Mouse (Mus musculus): ENCODE results near the gene Urb1.

DNA sequence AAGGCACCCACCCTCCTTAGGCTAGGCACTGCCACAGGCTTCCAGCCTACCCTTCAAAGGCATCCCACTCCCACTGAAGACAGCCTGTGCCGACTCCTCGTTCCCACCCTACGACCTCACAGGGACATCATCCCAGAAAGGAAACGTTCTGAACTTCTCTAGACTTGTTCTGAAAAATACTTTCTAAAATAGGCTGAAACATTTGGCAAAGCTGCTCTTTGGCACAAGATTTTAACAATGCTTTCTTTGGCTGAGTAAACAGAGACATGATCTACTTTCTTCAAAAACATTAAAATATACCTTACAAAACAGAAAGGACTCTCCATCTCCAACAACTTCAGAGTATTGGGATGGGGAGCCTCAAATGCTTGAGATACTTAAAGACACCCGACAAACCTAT, 9.0 kb downstream of the Urb1 start:
- TF ChIP-seq RAD21 (IDR thresholded peaks at IDR 0.05; ENCODE audit: low read depth, low read length) (no peak), GABPA (IDR thresholded peaks at IDR 0.05; ENCODE audit: insufficient replicate concordance, low read depth, low read length) (no peak), CTCF (conservative IDR thresholded peaks at IDR 0.05 in 1 of 2, IDR thresholded peaks at IDR 0.05 in 1 of 2; ENCODE audit: low read depth in 2 of 2, low read length in 2 of 2) (no peak), POLR2AphosphoS2 (IDR thresholded peaks at IDR 0.05; ENCODE audit: low read depth, low read length) (no peak), ZMIZ1 (IDR thresholded peaks at IDR 0.05; ENCODE audit: low read depth, low read length) (no peak), SMC3 (IDR thresholded peaks at IDR 0.05; ENCODE audit: low read depth, low read length) (no peak)

Measured in CH12.LX (cell line).